Mouse (Mus musculus) left cerebral cortex, postnatal 4 days (tissue): ENCODE data around the gene Atp6v1e2. TPM values are rescaled to one million over a fixed set of nuclear protein-coding genes. Genes with fewer than 3 reads are reported as not detected.

Source experiments
- DNase-seq: peaks from one replicate; pipeline ENCODE4 v3.0.0-alpha.2; 2022
- intact Hi-C: fragments of 180-260 bp; cut with DNase I; formaldehyde crosslinking; loops from one replicate; pipeline ENCODE4 v1.15.1; 2025
- total RNA-seq, 2 experiments: library from RNA; stranded (reverse); gene quantifications; 2 replicates each; pipeline ENCODE4 v1.2.3; 2021

Atp6v1e2 gene
- total RNA-seq, 2 experiments from 2014 or later = not detected

- no peak for DNase-seq
- intact Hi-C loops = loop anchor here (10.0 kb wide), 1 partner anchor 79 kb away; no protein-coding TSS in a partner anchor
Observed at GRCm38 (mm10) chr17:86966040-86966439, 18.3 kb upstream of the Atp6v1e2 start.

- no peak for DNase-seq
- intact Hi-C loops = loop anchor here (10.0 kb wide), 1 partner anchor 80 kb away; no protein-coding TSS in a partner anchor
Observed at GRCm38 (mm10) chr17:86965121-86965520, 17.4 kb upstream of the Atp6v1e2 start.

GRCm38 (mm10) chr17:86964502-86964901, 16.8 kb upstream of the Atp6v1e2 start:
- intact Hi-C loops = loop anchor here (10.0 kb wide), 1 partner anchor 80 kb away; no protein-coding TSS in a partner anchor

GRCm38 (mm10) chr17:86964041-86964440, 16.3 kb upstream of the Atp6v1e2 start:
- intact Hi-C loops = loop anchor here (10.0 kb wide), 1 partner anchor 81 kb away; no protein-coding TSS in a partner anchor
- DNase-seq = peak; percentile 22

More at GRCm38 (mm10) chr17:86964502-86964901, 16.8 kb upstream of the Atp6v1e2 start:
- DNase-seq = peak; percentile 72

- intact Hi-C loops = loop anchor here (10.0 kb wide), 1 partner anchor 81 kb away; no protein-coding TSS in a partner anchor
- DNase-seq = peak; percentile 43
Observed at GRCm38 (mm10) chr17:86963586-86963902, 15.8 kb upstream of the Atp6v1e2 start.

- peak; percentile 88 for DNase-seq
- intact Hi-C loops = loop anchor here (10.0 kb wide), 1 partner anchor 82 kb away; no protein-coding TSS in a partner anchor
Observed at GRCm38 (mm10) chr17:86962894-86963585, 15.3 kb upstream of the Atp6v1e2 start, which contains the start of gene Rhoq. Gene Rhoq, plus strand, starts transcription at chr17:86963082.

- peak; percentile 88 for DNase-seq
- intact Hi-C loops = loop anchor here (10.0 kb wide), 1 partner anchor 82 kb away; no protein-coding TSS in a partner anchor
Observed at GRCm38 (mm10) chr17:86962297-86962893, 14.7 kb upstream of the Atp6v1e2 start.

GRCm38 (mm10) chr17:86961301-86961841, 13.7 kb upstream of the Atp6v1e2 start:
- intact Hi-C loops = loop anchor here (10.0 kb wide), 1 partner anchor 83 kb away; no protein-coding TSS in a partner anchor
- DNase-seq = no peak

- intact Hi-C loops = no loop called here
- no peak for DNase-seq
Observed at GRCm38 (mm10) chr17:86957968-86958367, 10.3 kb upstream of the Atp6v1e2 start.

GRCm38 (mm10) chr17:86957239-86957638, 9.5 kb upstream of the Atp6v1e2 start:
- DNase-seq = no peak
- intact Hi-C loops = no loop called here

- intact Hi-C loops = no loop called here
- no peak for DNase-seq
Observed at GRCm38 (mm10) chr17:86948801-86949200, 1.1 kb upstream of the Atp6v1e2 start.

- no peak for DNase-seq
- intact Hi-C loops = no loop called here
Observed at GRCm38 (mm10) chr17:86946078-86946477, 1.6 kb downstream of the Atp6v1e2 start.

GRCm38 (mm10) chr17:86943158-86943557, 4.5 kb downstream of the Atp6v1e2 start:
- no peak for DNase-seq
- intact Hi-C loops = no loop called here

- intact Hi-C loops = no loop called here
- DNase-seq = no peak
Observed at GRCm38 (mm10) chr17:86942112-86942511, 5.6 kb downstream of the Atp6v1e2 start.

GRCm38 (mm10) chr17:86938683-86939082, 9.0 kb downstream of the Atp6v1e2 start:
- DNase-seq = no peak
- intact Hi-C loops = no loop called here

- intact Hi-C loops = no loop called here
- DNase-seq = peak; percentile 81
Observed at GRCm38 (mm10) chr17:86937497-86938155, 10.1 kb downstream of the Atp6v1e2 start.

- intact Hi-C loops = no loop called here
Observed at GRCm38 (mm10) chr17:86937064-86937463, 10.6 kb downstream of the Atp6v1e2 start.

GRCm38 (mm10) chr17:86932896-86933295, 14.8 kb downstream of the Atp6v1e2 start:
- no peak for DNase-seq
- intact Hi-C loops = no loop called here

More at GRCm38 (mm10) chr17:86937064-86937463, 10.6 kb downstream of the Atp6v1e2 start:
- no peak for DNase-seq

GRCm38 (mm10) chr17:86929981-86930380, 17.7 kb downstream of the Atp6v1e2 start:
- intact Hi-C loops = no loop called here
- peak; percentile 55 for DNase-seq

- DNase-seq = no peak
- intact Hi-C loops = no loop called here
Observed at GRCm38 (mm10) chr17:86929355-86929754, 18.3 kb downstream of the Atp6v1e2 start.

GRCm38 (mm10) chr17:86926836-86927235, 20.9 kb downstream of the Atp6v1e2 start:
- intact Hi-C loops = no loop called here
- no peak for DNase-seq
